Mouse (Mus musculus): ENCODE data around the gene Cdh4.

Cdh4 gene

GRCm38 (mm10) chr2:179863266-179863665 is 421.0 kb downstream of the Cdh4 start:
- DNase-seq (ENCODE audit: low spot score), result no peak

- DNase-seq (ENCODE audit: low spot score), result no peak
These were observed 422.9 kb downstream of the Cdh4 start for GRCm38 (mm10) chr2:179865097-179865496.

- no peak for DNase-seq (ENCODE audit: low spot score)
These were observed 425.4 kb downstream of the Cdh4 start for GRCm38 (mm10) chr2:179867669-179868068.

GRCm38 (mm10) chr2:179869871-179870270 is 427.6 kb downstream of the Cdh4 start:
- no peak for DNase-seq (ENCODE audit: low spot score)

- DNase-seq (ENCODE audit: low spot score), result no peak
These were observed 430.5 kb downstream of the Cdh4 start for GRCm38 (mm10) chr2:179872724-179873123.

- no peak for DNase-seq (ENCODE audit: low spot score)
These were observed 431.1 kb downstream of the Cdh4 start for GRCm38 (mm10) chr2:179873315-179873714.

GRCm38 (mm10) chr2:179875147-179875546 is 432.9 kb downstream of the Cdh4 start:
- no peak for DNase-seq (ENCODE audit: low spot score)

- no peak for DNase-seq (ENCODE audit: low spot score)
These were observed 435.5 kb downstream of the Cdh4 start for GRCm38 (mm10) chr2:179877551-179878215.

- DNase-seq (ENCODE audit: low spot score), result no peak
These were observed 442.3 kb downstream of the Cdh4 start for GRCm38 (mm10) chr2:179884561-179884960.

GRCm38 (mm10) chr2:179891048-179891447 is 448.8 kb downstream of the Cdh4 start:
- DNase-seq (ENCODE audit: low spot score), result no peak

GRCm38 (mm10) chr2:179896949-179897348 is 454.7 kb downstream of the Cdh4 start:
- DNase-seq (ENCODE audit: low spot score), result no peak

- DNase-seq (ENCODE audit: low spot score), result no peak
These were observed 470.7 kb downstream of the Cdh4 start for GRCm38 (mm10) chr2:179912911-179913310.

GRCm38 (mm10) chr2:179913349-179913748 is 471.1 kb downstream of the Cdh4 start:
- DNase-seq (ENCODE audit: low spot score), result no peak

GRCm38 (mm10) chr2:179914246-179914645 is 472.0 kb downstream of the Cdh4 start:
- DNase-seq (ENCODE audit: low spot score), result no peak

- no peak for DNase-seq (ENCODE audit: low spot score)
These were observed 474.8 kb downstream of the Cdh4 start for GRCm38 (mm10) chr2:179916877-179917673.

GRCm38 (mm10) chr2:179920042-179920441 is 477.8 kb downstream of the Cdh4 start:
- no peak for DNase-seq (ENCODE audit: low spot score)

- no peak for DNase-seq (ENCODE audit: low spot score)
These were observed 478.9 kb downstream of the Cdh4 start for GRCm38 (mm10) chr2:179921021-179921653.

- no peak for DNase-seq (ENCODE audit: low spot score)
These were observed 481.8 kb downstream of the Cdh4 start for GRCm38 (mm10) chr2:179924038-179924437.

GRCm38 (mm10) chr2:179929166-179929565 is 486.9 kb downstream of the Cdh4 start:
- DNase-seq (ENCODE audit: low spot score), result no peak

- no peak for DNase-seq (ENCODE audit: low spot score)
These were observed 489.5 kb downstream of the Cdh4 start for GRCm38 (mm10) chr2:179931741-179932140.

- no peak for DNase-seq (ENCODE audit: low spot score)
These were observed 491.9 kb downstream of the Cdh4 start for GRCm38 (mm10) chr2:179934165-179934564.

GRCm38 (mm10) chr2:179937091-179937490 is 494.9 kb downstream of the Cdh4 start:
- DNase-seq (ENCODE audit: low spot score), result no peak

- DNase-seq (ENCODE audit: low spot score), result no peak
These were observed 499.5 kb downstream of the Cdh4 start for GRCm38 (mm10) chr2:179941696-179942095.
